Mouse (Mus musculus) neural tube, embryonic 14.5 days (tissue): Measurements from ENCODE around the gene Cldn6. TPM values are rescaled to one million over a fixed set of nuclear protein-coding genes. Genes with fewer than 3 reads are reported as not detected.
A peak's percentile ranks its signal among the peaks of the same experiment; 100 is the strongest.

Source experiments
- ATAC-seq: fragments of 200-750 bp; cut with Nextera tagmentation; 2 replicates; pipeline ENCODE4 v1.8.0; 2017; ENCODE audit warnings: low read depth, mild to moderate bottlenecking, moderate TSS enrichment, moderate library complexity
- H3K27ac ChIP-seq: fragments of 300-500 bp; sonication (generic); 2 replicates; pipeline ENCODE4 v1.5.1; 2014; ENCODE audit warnings: low read depth, mild to moderate bottlenecking, control low read depth, low read length, moderate library complexity, mixed read lengths
- H3K27me3 ChIP-seq: fragments of 300-500 bp; sonication (generic); 2 replicates; pipeline ENCODE4 v1.6.1; 2014; ENCODE audit warnings: low read length; ENCODE audit not compliant: control insufficient read depth, insufficient read depth
- H3K36me3 ChIP-seq: fragments of 300-500 bp; sonication (generic); 2 replicates; pipeline ENCODE4 v1.6.1; 2014; ENCODE audit warnings: low read length, mixed read lengths; ENCODE audit not compliant: control insufficient read depth, insufficient read depth
- H3K4me1 ChIP-seq: fragments of 300-500 bp; sonication (generic); 2 replicates; pipeline ENCODE4 v1.6.1; 2014; ENCODE audit warnings: low read length; ENCODE audit not compliant: control insufficient read depth, insufficient read depth
- H3K4me2 ChIP-seq: fragments of 300-500 bp; sonication (generic); 2 replicates; pipeline ENCODE4 v1.6.1; 2014; ENCODE audit warnings: mild to moderate bottlenecking, low read depth, low read length, control low read depth
- H3K4me3 ChIP-seq: fragments of 300-500 bp; sonication (generic); 2 replicates; pipeline ENCODE4 v1.5.1; 2014; ENCODE audit warnings: low read depth, low read length, control low read depth, mixed read lengths
- H3K9ac ChIP-seq: fragments of 300-500 bp; sonication (generic); replicated peaks from 2 replicates; pipeline ENCODE4 v1.6.1; 2014; ENCODE audit warnings: low read depth, mild to moderate bottlenecking, control low read depth, low read length, mixed read lengths
- H3K9me3 ChIP-seq: fragments of 300-500 bp; sonication (generic); 2 replicates; pipeline ENCODE4 v1.6.1; 2016; ENCODE audit warnings: low read length; ENCODE audit not compliant: control insufficient read depth
- WGBS: fragments of 180-500 bp; shearing (Covaris S2); extraction: QIAGEN DNeasy Blood & Tissue Kit; methylation state at CpG from one replicate; pipeline ENCODE4 v1.1.7; 2014; 5-methylcytosine and 5-hydroxymethylcytosine counted together
- polyA plus RNA-seq: library from polyadenylated mRNA; unstranded; fragments of >200 nt; fragmentation: Nextera tagmentation; extraction: Ambion mirVana; gene quantifications from 2 replicates; pipeline ENCODE4 v1.2.1, GENCODE M21; 2014

The Cldn6 gene
- polyA plus RNA-seq, 1 experiment from 2014 or later = not detected

DNA sequence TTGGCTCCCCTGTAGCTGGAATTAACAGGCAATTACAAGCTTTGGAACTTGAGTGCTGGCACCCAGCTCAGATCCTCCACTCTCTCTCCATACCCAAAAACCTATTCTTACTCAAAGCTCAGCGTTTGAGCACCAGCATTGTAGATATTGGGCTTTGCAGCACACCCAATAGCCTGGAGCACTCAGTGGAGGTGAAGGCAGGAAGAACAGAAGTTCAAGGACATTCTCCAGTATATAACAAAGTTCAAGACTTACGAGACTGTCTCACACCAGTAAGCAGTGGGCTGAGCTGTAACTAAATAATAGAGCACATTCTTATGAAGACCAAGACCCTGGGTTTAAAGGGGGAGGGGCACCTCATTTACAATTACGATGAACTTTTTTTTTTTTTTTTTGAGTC lies 6.3 kb upstream of the Cldn6 start:
- no peak for ATAC-seq
- H3K4me3 ChIP-seq = peak overlapping the region; percentile 59
- H3K4me1 ChIP-seq = peaks cover 10% of the 10 kb centered on the region; the same call in 1 of the 2 replicates
- peak overlapping the region; percentile 56 for H3K4me2 ChIP-seq
- peaks cover 4% of the 10 kb centered on the region; the same call in 1 of the 2 replicates for H3K27me3 ChIP-seq
- H3K9ac ChIP-seq = no peak overlapping the region
- H3K9me3 ChIP-seq = no peaks in the 10 kb centered on the region
- WGBS = 72% methylated on average over 3 of the region's 3 CpGs
- H3K36me3 ChIP-seq = peaks cover 5% of the 10 kb centered on the region; the same call in 1 of the 2 replicates
- no peak overlapping the region for H3K27ac ChIP-seq

- peak within 1 kb of the TSS; percentile 89 for H3K27ac ChIP-seq
- peaks cover 5% of the 10 kb centered on the region; the same call in 1 of the 2 replicates for H3K36me3 ChIP-seq
- peak; percentile 96 for ATAC-seq
- WGBS = under 1% methylated on average over 44 of the region's 45 CpGs
- peaks cover 10% of the 10 kb centered on the region; the same call in 1 of the 2 replicates for H3K4me1 ChIP-seq
- H3K4me3 ChIP-seq = peak within 1 kb of the TSS; percentile 59
- H3K9ac ChIP-seq = peak within 1 kb of the TSS; percentile 69
- peaks cover 4% of the 10 kb centered on the region; the same call in 1 of the 2 replicates for H3K27me3 ChIP-seq
- H3K4me2 ChIP-seq = peak within 1 kb of the TSS; percentile 56
- H3K9me3 ChIP-seq = no peaks in the 10 kb centered on the region
Observed at GRCm38 (mm10) chr17:23673424-23674073, 5.5 kb upstream of the Cldn6 start, which contains the start of the genes Hcfc1r1 and Thoc6. Gene Hcfc1r1, plus strand, starts transcription at chr17:23673596. Gene Thoc6, minus strand, starts transcription at chr17:23673882.

DNA sequence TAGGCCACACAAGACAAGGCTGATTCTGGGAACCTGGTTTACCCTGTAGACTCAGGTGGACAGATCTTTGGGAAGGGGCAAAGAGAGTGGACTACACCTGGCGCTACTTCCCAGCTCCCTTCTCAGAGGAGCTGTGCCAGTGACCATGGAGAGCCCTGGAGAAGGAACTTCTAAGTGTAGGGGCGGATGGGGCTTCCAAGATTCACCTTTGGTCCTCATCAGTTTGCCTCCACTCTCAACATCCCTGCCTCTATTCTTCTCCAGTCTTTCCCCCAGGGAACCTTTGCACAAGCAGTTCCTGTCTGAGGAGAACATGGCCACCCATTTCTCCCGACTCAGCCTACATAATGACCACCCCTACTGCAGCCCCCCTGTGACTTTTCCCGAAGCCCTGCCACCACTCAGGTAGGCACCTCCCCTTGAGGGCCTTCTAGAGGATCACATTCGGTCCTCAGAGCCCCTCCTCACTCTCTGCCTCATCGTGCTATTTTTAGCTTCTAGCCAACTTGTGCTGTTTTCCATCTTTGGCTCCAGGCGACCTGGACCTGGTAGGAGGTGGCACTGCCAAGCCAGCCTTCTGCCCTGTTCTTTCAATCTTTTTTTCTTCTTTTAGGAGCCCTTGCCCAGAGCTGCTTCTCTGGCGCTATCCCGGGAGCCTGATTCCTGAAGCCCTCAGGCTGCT lies 4.6 kb upstream of the Cldn6 start:
- peak; percentile 4; the same call in 1 of the 2 replicates for ATAC-seq
- WGBS = 44% methylated on average over 9 of the region's 9 CpGs
- Histone ChIP-seq H3K4me1 (peaks cover 10% of the 10 kb centered on the region; the same call in 1 of the 2 replicates), H3K36me3 (no peaks in the 10 kb centered on the region), H3K27me3 (peaks cover 9% of the 10 kb centered on the region), H3K9me3 (no peaks in the 10 kb centered on the region), H3K4me3 (peak overlapping the region; percentile 59), H3K9ac (peak overlapping the region; percentile 69), H3K4me2 (peak overlapping the region; percentile 56), H3K27ac (no peak overlapping the region)

DNA sequence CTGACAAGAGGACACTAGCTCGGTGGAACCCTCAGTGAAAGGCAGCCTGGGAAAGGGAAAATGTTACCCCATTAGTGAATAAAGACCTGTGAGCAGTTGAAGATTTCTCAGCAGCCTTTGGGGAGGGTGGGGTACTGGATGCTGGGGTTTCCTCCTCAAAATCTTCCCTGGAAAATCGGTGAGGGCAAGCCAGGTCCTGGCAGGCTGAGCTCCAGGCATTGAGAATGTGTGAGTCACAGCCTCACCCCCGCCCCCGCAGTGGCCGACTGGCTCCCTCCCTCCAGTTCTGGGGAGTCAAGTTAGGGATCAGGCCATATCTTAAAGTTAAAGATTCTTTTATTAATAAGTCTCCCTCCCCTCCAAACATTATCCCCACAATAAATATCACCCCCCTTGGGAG lies 3.9 kb upstream of the Cldn6 start:
- H3K4me2 ChIP-seq = no peak overlapping the region
- H3K27ac ChIP-seq = no peak overlapping the region
- peaks cover 10% of the 10 kb centered on the region; the same call in 1 of the 2 replicates for H3K4me1 ChIP-seq
- no peak overlapping the region for H3K4me3 ChIP-seq
- no peaks in the 10 kb centered on the region for H3K9me3 ChIP-seq
- ATAC-seq = no peak
- 38% methylated on average over 5 of the region's 5 CpGs for WGBS
- H3K9ac ChIP-seq = no peak overlapping the region
- H3K27me3 ChIP-seq = peaks cover 9% of the 10 kb centered on the region
- H3K36me3 ChIP-seq = no peaks in the 10 kb centered on the region

DNA sequence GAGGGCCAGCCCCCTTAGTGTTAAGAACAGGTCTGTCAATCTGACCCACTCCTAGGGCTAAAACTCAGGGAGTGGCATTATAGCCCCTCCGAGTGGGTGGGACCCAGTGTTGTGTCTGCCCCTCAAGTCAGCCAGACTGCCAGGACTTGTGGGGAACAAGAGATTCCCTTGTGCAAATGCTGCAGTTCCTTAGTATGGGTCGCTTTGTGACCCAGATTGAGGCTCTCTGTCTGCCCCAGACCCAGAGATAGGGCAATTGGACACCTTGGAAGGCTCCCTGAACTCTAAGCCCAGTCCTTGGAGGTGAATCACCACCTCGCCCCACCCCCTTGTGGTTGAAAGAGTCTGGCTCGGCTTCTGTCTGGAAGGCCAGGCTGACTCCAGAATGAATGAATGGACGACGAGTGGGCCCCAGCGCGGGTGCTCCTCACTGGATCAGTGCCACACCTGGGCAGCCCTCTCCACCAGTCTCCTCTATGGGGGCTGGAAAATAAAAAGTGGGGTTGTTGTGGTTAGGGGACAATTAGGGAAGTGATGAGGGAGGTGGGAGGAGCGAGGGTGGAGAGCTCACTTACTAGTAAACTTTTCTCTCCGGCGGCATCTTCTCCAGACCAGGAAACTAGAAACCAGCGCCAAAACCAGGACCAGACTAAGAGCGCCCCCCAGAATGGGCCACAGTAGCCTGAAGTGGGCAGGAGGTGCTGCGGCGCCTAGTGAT lies 3.3 kb upstream of the Cldn6 start:
- no peak for ATAC-seq
- peaks cover 13% of the 10 kb centered on the region for H3K27me3 ChIP-seq
- H3K27ac ChIP-seq = no peak overlapping the region
- no peaks in the 10 kb centered on the region for H3K9me3 ChIP-seq
- H3K36me3 ChIP-seq = no peaks in the 10 kb centered on the region
- H3K4me1 ChIP-seq = peaks cover 10% of the 10 kb centered on the region; the same call in 1 of the 2 replicates
- no peak overlapping the region; the same call in 1 of the 2 replicates for H3K4me3 ChIP-seq
- H3K9ac ChIP-seq = no peak overlapping the region
- H3K4me2 ChIP-seq = peak overlapping the region; percentile 82; the same call in 1 of the 2 replicates
- WGBS = 10% methylated on average over 15 of the region's 15 CpGs

- WGBS = 3% methylated on average over 37 of the region's 37 CpGs
- Histone ChIP-seq H3K27me3 (peaks cover 20% of the 10 kb centered on the region), H3K4me1 (peaks cover 10% of the 10 kb centered on the region; the same call in 1 of the 2 replicates), H3K27ac (no peak overlapping the region), H3K4me3 (peak overlapping the region; percentile 39), H3K36me3 (no peaks in the 10 kb centered on the region), H3K9ac (peak overlapping the region; percentile 37; the same call in 1 of the 2 replicates), H3K9me3 (no peaks in the 10 kb centered on the region), H3K4me2 (peak overlapping the region; percentile 82)
- ATAC-seq = no peak
Observed at GRCm38 (mm10) chr17:23676473-23677031, 2.5 kb upstream of the Cldn6 start.

DNA sequence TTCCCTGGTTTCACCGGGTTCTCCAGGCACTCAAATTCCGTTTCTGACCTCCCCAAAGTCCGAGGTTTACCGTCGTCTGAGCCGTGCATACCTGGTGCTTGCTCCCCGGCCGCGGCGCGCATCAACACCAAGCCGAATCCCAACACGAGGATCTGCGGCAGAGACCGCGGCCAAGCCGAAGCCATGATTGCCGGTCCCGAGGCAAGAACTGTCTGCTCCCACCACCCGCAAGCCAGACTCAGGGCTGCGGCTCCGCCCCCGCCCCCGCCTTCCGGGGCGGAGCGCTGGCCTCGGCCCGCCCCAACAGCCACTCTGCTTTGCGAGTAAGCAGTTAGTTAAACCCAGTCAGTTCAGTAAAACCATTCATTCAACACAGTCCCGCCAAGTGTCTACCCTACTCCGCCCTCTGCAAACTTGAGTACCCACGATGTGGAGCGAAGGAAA lies 1.8 kb upstream of the Cldn6 start, which contains the start of gene Tnfrsf12a:
Tnfrsf12a (minus strand) TSS at position 233 of the 444 bp plus-strand sequence.
- H3K4me1 ChIP-seq = peaks cover 10% of the 10 kb centered on the region; the same call in 1 of the 2 replicates
- peak within 1 kb of the TSS; percentile 37; the same call in 1 of the 2 replicates for H3K9ac ChIP-seq
- peak within 1 kb of the TSS; percentile 39 for H3K4me3 ChIP-seq
- no peaks in the 10 kb centered on the region for H3K9me3 ChIP-seq
- no peaks in the 10 kb centered on the region for H3K36me3 ChIP-seq
- WGBS = under 1% methylated on average over 34 of the region's 34 CpGs
- no peak for ATAC-seq
- H3K27ac ChIP-seq = no peak within 1 kb of the TSS; the same call in 1 of the 2 replicates
- H3K4me2 ChIP-seq = peak within 1 kb of the TSS; percentile 82
- H3K27me3 ChIP-seq = peaks cover 22% of the 10 kb centered on the region

DNA sequence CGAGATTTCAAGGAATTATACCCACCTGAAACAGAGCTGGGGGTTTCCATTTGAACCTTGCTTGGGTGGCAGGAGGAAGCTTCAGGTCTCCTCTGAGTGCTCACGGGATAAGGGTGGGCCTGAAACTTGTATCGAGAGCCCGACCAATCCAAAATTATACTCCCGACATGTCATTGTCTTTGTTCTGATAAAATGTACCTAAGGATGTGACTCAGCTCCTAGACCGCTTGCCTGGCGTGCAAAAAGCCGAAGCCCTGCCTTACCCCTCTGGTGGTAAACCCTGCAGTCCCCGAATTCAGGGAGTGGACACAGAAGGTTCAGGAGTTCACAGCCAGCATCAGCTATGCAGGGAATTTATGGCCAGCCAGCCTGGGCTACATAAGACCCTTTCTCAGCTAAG lies 1.3 kb downstream of the Cldn6 start:
- Histone ChIP-seq H3K4me3 (no peak overlapping the region), H3K27ac (no peak overlapping the region), H3K4me1 (peaks cover 10% of the 10 kb centered on the region; the same call in 1 of the 2 replicates), H3K27me3 (peaks cover 36% of the 10 kb centered on the region), H3K4me2 (no peak overlapping the region), H3K9me3 (no peaks in the 10 kb centered on the region), H3K9ac (no peak overlapping the region), H3K36me3 (no peaks in the 10 kb centered on the region)
- ATAC-seq = no peak
- 73% methylated on average over 9 of the region's 9 CpGs for WGBS
